Mouse (Mus musculus): Measurements from ENCODE around the gene Limd2. TPM values are rescaled to one million over a fixed set of nuclear protein-coding genes. Genes with fewer than 3 reads are reported as not detected.

Gene Limd2
- polyA plus RNA-seq, 1 experiment from 2014 or later, result 302 TPM

Other genes starting within 250 kb of the Limd2 start
- gene Cyb561, start 207.5 kb downstream of the Limd2 start, polyA plus RNA-seq (2016; fragmentation: Nextera tagmentation; extraction: Ambion mirVana), result 25.6 and 27.0 TPM in 2 replicates
- gene Ace, start 192.9 kb downstream of the Limd2 start, polyA plus RNA-seq (2016; fragmentation: Nextera tagmentation; extraction: Ambion mirVana), result 1.3 and 1.6 TPM in 2 replicates
- not detected in 2 replicates for gene Ace3, start 166.2 kb downstream of the Limd2 start, polyA plus RNA-seq (2016; fragmentation: Nextera tagmentation; extraction: Ambion mirVana)
- 0.85 and 1.2 TPM in 2 replicates for gene Kcnh6, start 152.7 kb downstream of the Limd2 start, polyA plus RNA-seq (2016; fragmentation: Nextera tagmentation; extraction: Ambion mirVana)
- gene Dcaf7, start 124.0 kb downstream of the Limd2 start, polyA plus RNA-seq (2016; fragmentation: Nextera tagmentation; extraction: Ambion mirVana), result 122 and 136 TPM in 2 replicates
- 9.0 and 9.2 TPM in 2 replicates for gene Taco1, start 94.8 kb downstream of the Limd2 start, polyA plus RNA-seq (2016; fragmentation: Nextera tagmentation; extraction: Ambion mirVana)
- 27.0 and 27.9 TPM in 2 replicates for gene Map3k3, start 76.2 kb downstream of the Limd2 start, polyA plus RNA-seq (2016; fragmentation: Nextera tagmentation; extraction: Ambion mirVana)
- 0.93 and 1.0 TPM in 2 replicates for gene Gm10840, start within 50 bp of the Limd2 start, polyA plus RNA-seq (2016; fragmentation: Nextera tagmentation; extraction: Ambion mirVana)
- gene Strada, start 41.3 kb upstream of the Limd2 start, polyA plus RNA-seq (2016; fragmentation: Nextera tagmentation; extraction: Ambion mirVana), result 33.9 and 38.7 TPM in 2 replicates
- 86.8 and 96.3 TPM in 2 replicates for gene Ccdc47, start 55.5 kb upstream of the Limd2 start, polyA plus RNA-seq (2016; fragmentation: Nextera tagmentation; extraction: Ambion mirVana)
- gene Ddx42, start 56.1 kb upstream of the Limd2 start, polyA plus RNA-seq (2016; fragmentation: Nextera tagmentation; extraction: Ambion mirVana), result 111 and 117 TPM in 2 replicates
- gene Ftsj3, start 95.2 kb upstream of the Limd2 start, polyA plus RNA-seq (2016; fragmentation: Nextera tagmentation; extraction: Ambion mirVana), result 52.5 and 53.4 TPM in 2 replicates
- 314 and 337 TPM in 2 replicates for gene Psmc5, start 95.3 kb upstream of the Limd2 start, polyA plus RNA-seq (2016; fragmentation: Nextera tagmentation; extraction: Ambion mirVana)
- 35.1 and 35.9 TPM in 2 replicates for gene Smarcd2, start 112.1 kb upstream of the Limd2 start, polyA plus RNA-seq (2016; fragmentation: Nextera tagmentation; extraction: Ambion mirVana)
- gene Tcam1, start 115.8 kb upstream of the Limd2 start, polyA plus RNA-seq (2016; fragmentation: Nextera tagmentation; extraction: Ambion mirVana), result 0.15 and 0.29 TPM in 2 replicates
- gene Gh, start 141.0 kb upstream of the Limd2 start, polyA plus RNA-seq (2016; fragmentation: Nextera tagmentation; extraction: Ambion mirVana), result not detected in 2 replicates
- 0.94 and 1.2 TPM in 2 replicates for gene Cd79b, start 153.9 kb upstream of the Limd2 start, polyA plus RNA-seq (2016; fragmentation: Nextera tagmentation; extraction: Ambion mirVana)
- 0.04 TPM in 1 of 2 replicates, not detected in the other for gene Scn4a, start 192.4 kb upstream of the Limd2 start, polyA plus RNA-seq (2016; fragmentation: Nextera tagmentation; extraction: Ambion mirVana)
- not detected in 2 replicates for gene Prr29, start 204.6 kb upstream of the Limd2 start, polyA plus RNA-seq (2016; fragmentation: Nextera tagmentation; extraction: Ambion mirVana)
- gene Icam2, start 227.2 kb upstream of the Limd2 start, polyA plus RNA-seq (2016; fragmentation: Nextera tagmentation; extraction: Ambion mirVana), result 11.8 and 14.2 TPM in 2 replicates

Data from hindbrain, embryonic 12.5 days (tissue).